Mouse (Mus musculus): ENCODE data around the gene Mks1.

DNA sequence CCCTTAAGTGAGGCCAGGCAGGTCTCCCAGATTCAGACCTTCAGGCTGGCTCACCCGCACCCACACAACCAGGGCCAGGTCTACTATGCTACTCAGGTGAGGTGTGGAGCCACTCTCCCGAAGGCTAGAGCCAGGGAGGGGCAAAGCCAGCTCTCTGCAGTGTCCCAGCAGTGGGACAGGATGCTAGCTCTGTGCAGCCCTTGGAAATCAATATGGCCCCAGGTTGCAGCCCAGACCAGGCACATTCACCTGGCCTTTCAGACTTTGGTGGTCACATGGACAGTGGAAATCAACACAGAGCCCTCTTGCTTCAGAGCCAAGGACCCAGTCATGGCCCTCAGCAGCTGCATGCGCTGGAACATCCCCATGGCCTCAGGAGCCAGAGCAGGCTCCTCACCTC, 51.3 kb downstream of the Mks1 start:
- TF ChIP-seq CTCF (IDR thresholded peaks at IDR 0.05): no peak
- TF ChIP-seq POLR2A (IDR thresholded peaks at IDR 0.05; ENCODE audit: insufficient read depth, low read depth, low read length): no peak
- no peak for TF ChIP-seq EP300 (IDR thresholded peaks at IDR 0.05; ENCODE audit: insufficient read depth, low read depth, low read length)
